Mouse (Mus musculus) myocyte (in vitro differentiated cells): ENCODE results near the gene Hist1h1e.

ENCODE experiments used
- CEBPB ChIP-seq: IDR thresholded peaks from 2 replicates; pipeline ENCODE4 v1.6.1; 2011; ENCODE audit warnings: mild to moderate bottlenecking, moderate library complexity; ENCODE audit not compliant: poor library complexity, insufficient read depth, severe bottlenecking
- POLR2A ChIP-seq: IDR thresholded peaks from one replicate; pipeline ENCODE4 v1.6.1; 2011; ENCODE audit warnings: low read depth, mild to moderate bottlenecking, control low read depth, moderate library complexity; ENCODE audit not compliant: insufficient read length
- POLR2AphosphoS2 ChIP-seq: IDR thresholded peaks from one replicate; pipeline ENCODE4 v1.6.1; 2011; ENCODE audit warnings: low read depth, control low read depth; ENCODE audit not compliant: insufficient read length
- USF1 ChIP-seq: IDR thresholded peaks from one replicate; pipeline ENCODE4 v1.6.1; 2011; ENCODE audit warnings: low read depth, mild to moderate bottlenecking, control low read depth, moderate library complexity

DNA sequence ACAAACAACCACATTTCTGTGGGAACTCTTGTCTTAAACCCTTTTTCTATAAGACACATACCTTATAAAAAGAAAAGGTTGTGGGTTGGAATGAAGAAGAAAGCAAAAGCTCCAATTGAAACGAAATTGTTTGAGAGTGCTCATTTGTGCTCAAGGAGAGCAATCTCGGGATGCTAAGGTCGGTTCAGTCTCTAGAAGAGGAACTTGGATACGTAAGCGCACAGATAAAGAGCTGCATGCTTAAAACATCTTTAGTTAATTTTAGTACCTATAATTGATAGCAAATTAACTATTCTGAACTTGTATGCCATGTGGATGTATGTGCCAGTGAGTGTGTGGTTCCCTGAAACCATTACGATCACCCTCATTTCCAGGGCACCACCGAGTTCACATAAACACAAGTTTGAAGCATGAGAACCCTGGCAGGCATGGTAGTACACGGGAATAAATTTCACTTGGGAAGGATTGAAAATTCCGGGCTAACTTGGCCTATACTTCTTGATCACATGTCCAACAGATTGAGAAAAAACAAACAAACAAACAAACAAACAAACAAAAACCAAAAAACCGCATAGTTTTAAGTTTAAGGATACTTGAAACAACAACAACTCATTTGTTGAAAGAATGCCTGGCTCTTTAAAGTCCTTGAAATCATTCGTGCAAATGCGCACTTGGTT is 2.2 kb downstream of the Hist1h1e start:
- no peak for TF ChIP-seq USF1
- TF ChIP-seq CEBPB, result no peak
- no peak for TF ChIP-seq POLR2A
- no peak for TF ChIP-seq POLR2AphosphoS2
